Mouse (Mus musculus): ENCODE results near the gene Atp2a2. TPM values are rescaled to one million over a fixed set of nuclear protein-coding genes. Genes with fewer than 3 reads are reported as not detected.

The Atp2a2 gene
- polyA plus RNA-seq (2012; rRNA removed): 422 and 482 TPM in 2 replicates

DNA sequence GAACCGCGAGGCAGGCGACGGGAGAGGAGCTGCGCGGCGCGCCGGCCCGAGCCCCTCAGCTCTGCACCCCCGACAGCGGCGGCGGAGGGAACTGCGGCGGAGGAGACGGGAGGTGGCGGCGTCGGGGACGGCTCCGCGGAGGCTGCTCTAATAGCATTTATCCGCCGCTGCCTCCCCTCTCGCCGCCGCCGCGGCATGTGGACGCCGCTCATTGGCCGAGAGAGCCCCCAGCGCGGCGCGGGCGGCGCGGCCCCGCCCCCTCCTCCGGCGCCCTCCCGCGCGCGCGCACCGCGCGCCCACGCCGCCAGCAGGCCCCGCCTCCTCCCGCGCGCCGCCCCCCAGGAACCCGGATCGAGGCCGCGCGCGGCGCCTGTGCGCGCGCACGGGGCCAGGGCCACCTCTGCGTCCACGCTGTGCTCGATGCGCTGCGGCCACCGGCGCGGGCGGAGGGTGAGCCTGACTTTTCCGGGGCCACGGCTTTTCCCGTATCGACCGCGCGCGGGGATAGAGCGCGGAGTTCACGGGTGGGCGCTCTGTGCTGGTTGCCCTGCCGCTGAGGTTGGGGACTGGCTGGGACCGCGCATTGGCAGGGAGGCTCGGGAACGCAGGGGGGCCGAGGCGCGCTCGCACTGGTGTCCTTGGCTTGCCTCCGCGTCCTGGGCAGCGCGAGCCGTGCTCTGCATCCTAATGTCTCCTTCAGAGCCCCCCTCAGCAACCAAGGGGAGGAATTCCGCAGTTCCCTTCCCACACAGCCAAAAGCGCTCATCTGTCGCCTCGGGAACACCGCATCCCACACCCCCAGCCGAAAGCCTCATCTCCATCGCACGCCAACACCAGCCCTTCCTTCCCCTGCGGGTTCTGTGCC lies at the start of gene Atp2a2:
TSS of gene Atp2a2 (minus strand) at position 149 of the 865 bp plus-strand sequence.
- peak; percentile 93 to 95 for DNase-seq
- Histone ChIP-seq H3K27me3 (ENCODE audit: control insufficient read depth, insufficient read depth, low read length) (no peaks in the 10 kb centered on the region), H3K27ac (ENCODE audit: insufficient read depth, low read length) (peak within 1 kb of the TSS; percentile 99), H3K4me1 (ENCODE audit: control insufficient read depth, insufficient read depth, low read length) (peaks cover 7% of the 10 kb centered on the region), H3K4me3 (replicated peaks; ENCODE audit: insufficient read depth, low read depth, low read length) (peak within 1 kb of the TSS; percentile 99)
- WGBS: under 1% methylated on average over 111 of the region's 113 CpGs
- TF ChIP-seq POLR2A (IDR thresholded peaks at IDR 0.05; ENCODE audit: borderline replicate concordance, insufficient read depth, low read length): peak; percentile 95
- TF ChIP-seq CTCF (IDR thresholded peaks at IDR 0.05; ENCODE audit: borderline replicate concordance, insufficient read depth, low read depth, low read length): no peak

DNA sequence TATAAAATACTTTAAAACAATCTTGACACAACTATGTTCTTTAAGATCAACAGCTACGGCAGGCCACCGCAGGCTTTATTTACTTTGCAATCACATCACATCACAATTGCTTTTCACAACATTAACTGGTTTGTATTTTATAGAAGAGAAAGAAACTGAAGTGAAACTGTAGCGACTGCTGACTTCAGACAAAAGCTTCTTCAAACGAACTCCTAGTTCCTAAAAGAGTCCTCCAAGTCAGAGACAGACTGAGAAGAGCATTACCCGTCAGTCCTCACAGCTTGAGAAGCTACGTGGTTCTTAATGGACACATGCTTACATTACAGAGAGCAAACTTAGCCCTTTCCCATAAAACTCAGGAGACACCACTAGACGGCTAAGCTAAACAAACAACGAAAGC lies 48.4 kb upstream of the Atp2a2 start:
- Histone ChIP-seq H3K4me3 (replicated peaks; ENCODE audit: insufficient read depth, low read depth, low read length) (no peak overlapping the region), H3K27me3 (ENCODE audit: control insufficient read depth, insufficient read depth, low read length) (no peaks in the 10 kb centered on the region), H3K27ac (ENCODE audit: insufficient read depth, low read length) (no peak overlapping the region), H3K4me1 (ENCODE audit: control insufficient read depth, insufficient read depth, low read length) (peaks cover 12% of the 10 kb centered on the region)
- WGBS: 83% methylated on average over 8 of the region's 8 CpGs
- TF ChIP-seq POLR2A (IDR thresholded peaks at IDR 0.05; ENCODE audit: borderline replicate concordance, insufficient read depth, low read length) (no peak), CTCF (IDR thresholded peaks at IDR 0.05; ENCODE audit: borderline replicate concordance, insufficient read depth, low read depth, low read length) (no peak)
- no peak for DNase-seq

DNA sequence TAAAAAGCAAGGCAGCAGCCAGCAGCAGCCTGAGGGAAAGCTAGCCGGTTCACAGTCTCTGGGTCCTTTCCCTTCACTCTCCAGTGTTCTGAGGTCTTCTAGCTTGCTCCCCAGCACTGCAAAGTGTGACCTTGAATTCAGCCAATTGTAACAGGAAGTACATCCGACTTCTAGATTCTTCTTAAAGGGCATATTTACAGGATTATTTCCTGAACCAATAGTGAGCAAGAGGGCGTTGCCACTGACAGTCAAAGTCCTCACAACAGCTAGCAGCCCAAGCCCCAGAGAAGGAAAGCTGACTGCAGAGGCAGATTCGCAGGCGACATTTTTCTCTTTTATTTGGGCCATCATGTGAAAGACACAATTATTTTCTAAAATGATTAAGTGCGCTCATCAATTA lies 46.6 kb upstream of the Atp2a2 start:
- TF ChIP-seq POLR2A (IDR thresholded peaks at IDR 0.05; ENCODE audit: borderline replicate concordance, insufficient read depth, low read length) (no peak), CTCF (IDR thresholded peaks at IDR 0.05; ENCODE audit: borderline replicate concordance, insufficient read depth, low read depth, low read length) (no peak)
- WGBS: 86% methylated on average over 6 of the region's 6 CpGs

DNA sequence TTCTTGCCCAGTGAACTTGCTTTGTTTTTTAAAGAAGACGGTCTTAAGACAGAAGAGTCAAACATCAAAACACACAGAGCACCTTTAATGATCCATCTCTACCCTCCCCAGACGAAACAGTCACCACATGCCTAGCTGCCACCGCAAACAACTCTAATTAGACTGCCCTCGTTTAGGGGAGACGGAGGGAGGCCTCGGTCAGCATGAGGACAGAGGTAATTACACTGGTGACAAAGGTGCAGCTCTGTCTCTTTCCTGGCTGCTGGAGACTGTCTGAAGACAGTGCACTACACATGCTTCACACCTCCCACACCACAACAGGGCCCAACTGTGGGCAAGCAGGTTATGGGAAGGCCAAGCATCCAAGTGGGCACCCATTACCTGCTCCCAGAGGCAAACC lies 45.8 kb upstream of the Atp2a2 start:
- Histone ChIP-seq H3K4me3 (replicated peaks; ENCODE audit: insufficient read depth, low read depth, low read length) (no peak overlapping the region), H3K4me1 (ENCODE audit: control insufficient read depth, insufficient read depth, low read length) (peaks cover 12% of the 10 kb centered on the region), H3K27ac (ENCODE audit: insufficient read depth, low read length) (peak overlapping the region; percentile 62), H3K27me3 (ENCODE audit: control insufficient read depth, insufficient read depth, low read length) (no peaks in the 10 kb centered on the region)
- 67% methylated on average over 6 of the region's 6 CpGs for WGBS
- no peak for DNase-seq
- TF ChIP-seq CTCF (IDR thresholded peaks at IDR 0.05; ENCODE audit: borderline replicate concordance, insufficient read depth, low read depth, low read length): no peak
- TF ChIP-seq POLR2A (IDR thresholded peaks at IDR 0.05; ENCODE audit: borderline replicate concordance, insufficient read depth, low read length): no peak

More for the DNA sequence above, 46.6 kb upstream of the Atp2a2 start:
- H3K4me3 ChIP-seq (replicated peaks; ENCODE audit: insufficient read depth, low read depth, low read length): no peak overlapping the region
- no peak for DNase-seq
- peaks cover 12% of the 10 kb centered on the region for H3K4me1 ChIP-seq (ENCODE audit: control insufficient read depth, insufficient read depth, low read length)
- H3K27me3 ChIP-seq (ENCODE audit: control insufficient read depth, insufficient read depth, low read length): no peaks in the 10 kb centered on the region
- H3K27ac ChIP-seq (ENCODE audit: insufficient read depth, low read length): no peak overlapping the region

DNA sequence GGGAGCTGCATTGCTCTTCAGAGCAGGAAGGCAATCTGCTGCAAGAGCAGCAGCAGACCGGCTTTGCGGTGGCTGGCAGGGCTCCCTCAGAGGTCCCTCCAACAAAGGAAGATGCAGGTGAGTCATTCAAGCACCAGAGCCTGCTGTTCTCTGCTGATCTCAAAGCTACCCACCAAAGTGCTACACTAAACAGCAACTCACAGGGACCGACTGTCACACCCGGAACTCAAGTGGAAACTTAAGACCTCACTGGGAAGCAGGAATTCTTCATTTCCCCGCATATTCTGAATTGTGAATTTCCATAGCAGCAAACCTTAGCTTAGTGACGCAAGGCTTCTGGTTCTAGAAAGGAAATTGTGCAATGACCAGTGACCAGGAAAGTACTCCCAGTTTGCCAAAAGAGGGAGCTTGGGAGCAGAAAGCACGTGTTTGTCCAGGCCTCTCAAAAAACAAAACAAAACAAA lies 45.3 kb upstream of the Atp2a2 start:
- Histone ChIP-seq H3K27me3 (ENCODE audit: control insufficient read depth, insufficient read depth, low read length) (no peaks in the 10 kb centered on the region), H3K4me1 (ENCODE audit: control insufficient read depth, insufficient read depth, low read length) (peaks cover 12% of the 10 kb centered on the region), H3K4me3 (replicated peaks; ENCODE audit: insufficient read depth, low read depth, low read length) (peak overlapping the region; percentile 17), H3K27ac (ENCODE audit: insufficient read depth, low read length) (peak overlapping the region; percentile 92)
- peak; percentile 82 to 87 for DNase-seq
- 11% methylated on average over 7 of the region's 7 CpGs for WGBS
- TF ChIP-seq POLR2A (IDR thresholded peaks at IDR 0.05; ENCODE audit: borderline replicate concordance, insufficient read depth, low read length): 0 out of 2 replicates have a peak, but pooled peaks have one; percentile 10
- peak; percentile 53; the same call in 1 of the 2 replicates for TF ChIP-seq CTCF (IDR thresholded peaks at IDR 0.05; ENCODE audit: borderline replicate concordance, insufficient read depth, low read depth, low read length)

DNA sequence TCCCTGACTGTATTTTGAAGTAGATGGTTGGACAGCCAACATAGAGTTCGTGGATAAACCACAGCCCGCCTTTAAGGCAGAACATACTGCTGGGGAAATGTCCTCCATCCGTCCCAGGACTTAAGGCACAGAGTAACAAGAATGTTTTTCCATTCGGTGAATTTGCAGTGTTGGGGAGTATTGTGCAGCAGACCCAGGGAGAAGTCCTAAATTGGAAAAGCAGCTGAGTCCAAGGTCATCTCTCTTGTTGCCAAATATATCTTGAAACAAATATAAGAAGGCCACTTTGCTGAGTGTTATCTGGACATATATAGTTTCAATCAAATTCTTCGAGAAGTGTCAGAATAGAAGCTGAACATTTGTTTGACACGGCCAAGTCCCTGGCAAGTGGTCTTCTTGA lies 41.4 kb upstream of the Atp2a2 start:
- no peaks in the 10 kb centered on the region for H3K27me3 ChIP-seq (ENCODE audit: control insufficient read depth, insufficient read depth, low read length)
- no peak for DNase-seq
- TF ChIP-seq POLR2A (IDR thresholded peaks at IDR 0.05; ENCODE audit: borderline replicate concordance, insufficient read depth, low read length): no peak
- no peak for TF ChIP-seq CTCF (IDR thresholded peaks at IDR 0.05; ENCODE audit: borderline replicate concordance, insufficient read depth, low read depth, low read length)
- H3K4me1 ChIP-seq (ENCODE audit: control insufficient read depth, insufficient read depth, low read length): peaks cover 12% of the 10 kb centered on the region
- no peak overlapping the region for H3K27ac ChIP-seq (ENCODE audit: insufficient read depth, low read length)
- H3K4me3 ChIP-seq (replicated peaks; ENCODE audit: insufficient read depth, low read depth, low read length): no peak overlapping the region
- WGBS: 91% methylated on average over 6 of the region's 6 CpGs

DNA sequence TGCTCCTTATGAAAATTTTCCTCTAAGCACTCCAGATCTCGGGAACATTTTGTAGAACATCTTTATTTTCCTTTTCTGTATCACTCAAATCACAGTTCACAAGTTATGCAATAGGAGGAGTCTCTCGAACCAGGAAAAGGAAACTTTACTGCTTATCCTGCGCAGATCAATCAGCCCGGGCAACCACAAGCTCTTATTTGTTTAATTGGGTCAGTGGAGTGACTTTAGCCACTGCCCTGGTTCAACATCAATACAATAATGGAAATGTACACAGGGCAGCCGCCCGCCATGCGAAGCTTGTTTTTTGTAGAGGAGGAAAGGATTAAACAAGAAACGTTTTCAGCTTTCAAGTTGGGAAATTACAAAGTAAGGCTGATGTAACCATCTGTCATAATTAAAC lies 39.8 kb upstream of the Atp2a2 start:
- H3K27me3 ChIP-seq (ENCODE audit: control insufficient read depth, insufficient read depth, low read length): no peaks in the 10 kb centered on the region
- H3K4me3 ChIP-seq (replicated peaks; ENCODE audit: insufficient read depth, low read depth, low read length): no peak overlapping the region
- no peak for TF ChIP-seq POLR2A (IDR thresholded peaks at IDR 0.05; ENCODE audit: borderline replicate concordance, insufficient read depth, low read length)
- TF ChIP-seq CTCF (IDR thresholded peaks at IDR 0.05; ENCODE audit: borderline replicate concordance, insufficient read depth, low read depth, low read length): no peak
- peaks cover 2% of the 10 kb centered on the region for H3K4me1 ChIP-seq (ENCODE audit: control insufficient read depth, insufficient read depth, low read length)
- 92% methylated on average over 8 of the region's 8 CpGs for WGBS
- no peak overlapping the region for H3K27ac ChIP-seq (ENCODE audit: insufficient read depth, low read length)
- no peak for DNase-seq

DNA sequence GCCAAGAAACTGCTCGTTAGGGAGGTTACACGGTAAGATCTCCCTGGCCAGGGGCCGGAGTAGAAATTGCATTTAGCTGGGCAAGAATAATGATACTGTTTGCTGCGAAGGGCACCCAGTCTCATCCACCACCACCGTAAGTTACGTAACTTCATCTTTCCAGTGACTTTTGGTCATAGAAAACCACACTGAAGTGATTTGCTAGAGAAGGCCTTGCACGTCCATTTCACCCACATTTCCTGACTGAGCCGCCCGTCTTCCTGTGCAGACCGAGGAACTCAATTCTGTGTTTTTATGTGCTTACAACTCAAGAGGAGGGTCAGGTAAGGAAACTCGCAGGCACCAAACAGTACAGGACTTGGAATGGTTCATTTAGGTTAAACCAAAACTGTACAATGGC lies 36.1 kb upstream of the Atp2a2 start:
- no peak for TF ChIP-seq CTCF (IDR thresholded peaks at IDR 0.05; ENCODE audit: borderline replicate concordance, insufficient read depth, low read depth, low read length)
- no peak for TF ChIP-seq POLR2A (IDR thresholded peaks at IDR 0.05; ENCODE audit: borderline replicate concordance, insufficient read depth, low read length)
- no peak for DNase-seq
- no peaks in the 10 kb centered on the region for H3K4me1 ChIP-seq (ENCODE audit: control insufficient read depth, insufficient read depth, low read length)
- no peaks in the 10 kb centered on the region for H3K27me3 ChIP-seq (ENCODE audit: control insufficient read depth, insufficient read depth, low read length)
- WGBS: 96% methylated on average over 11 of the region's 11 CpGs
- H3K27ac ChIP-seq (ENCODE audit: insufficient read depth, low read length): no peak overlapping the region
- no peak overlapping the region for H3K4me3 ChIP-seq (replicated peaks; ENCODE audit: insufficient read depth, low read depth, low read length)
